Mouse (Mus musculus): Measurements from ENCODE around the gene 4930564D02Rik.

DNA sequence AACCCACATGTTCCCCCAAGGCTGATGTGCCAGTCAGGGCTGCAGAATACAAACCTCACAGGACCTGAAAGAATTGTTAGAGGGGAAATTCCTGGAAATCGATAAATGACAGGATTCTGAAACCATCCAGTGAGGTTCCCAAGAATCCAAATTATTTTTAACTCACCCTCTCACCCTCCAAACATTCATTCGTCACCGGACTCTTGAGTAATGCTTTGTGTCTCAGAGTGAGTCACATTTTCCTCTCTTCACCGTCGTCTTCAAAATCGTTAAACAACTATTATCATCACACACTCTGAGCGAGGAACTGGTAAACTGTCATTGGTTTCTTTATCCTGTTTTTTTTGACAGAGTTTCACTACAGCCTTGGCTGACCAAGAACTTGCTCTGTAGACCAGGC, 6.7 kb upstream of the 4930564D02Rik start:
- no peak for TF ChIP-seq CTCF (IDR thresholded peaks at IDR 0.05; ENCODE audit: low read depth)
- no peak for TF ChIP-seq EP300 (IDR thresholded peaks at IDR 0.05; ENCODE audit: low read depth)

All from liver, embryonic 14.5 days (tissue).